In genomic region chr1:34478891-34479655, GRCm38 (mm10) we compare ENCODE assay signal across 14 mouse cellular contexts. TPM values are rescaled to one million over a fixed set of nuclear protein-coding genes. Genes with fewer than 3 reads are reported as not detected.
DNase-seq lines count a peak whose midpoint lies in the region; ATAC-seq and TF ChIP-seq lines count a peak whose summit lies in the region.
"Had no signal": no experiment of that assay in that cellular context is flagged by ENCODE, and none has a peak within 500 bp of the region (broad histone marks: within the 10 kb centered on the region; RNA-seq: fewer than 3 reads in every experiment).

No protein-coding gene starts in this region.

- ATAC-seq in heart, embryonic 15.5 days (replicated peaks; ENCODE audit: insufficient number of reproducible peaks, insufficient read depth, low FRiP score, low read depth), result peak; percentile 66
- ATAC-seq in limb, embryonic 13.5 days (ENCODE audit: low FRiP score, low read depth), result peak; percentile 83
- ATAC-seq in intestine, postnatal 0 days, result no peak
- ATAC-seq: forebrain, embryonic 14.5 days had no signal

- TF ChIP-seq POLR2A in thymus, adult 2 months (IDR thresholded peaks at IDR 0.05; ENCODE audit: control insufficient read depth, extremely low read depth, insufficient read depth, low read length, poor library complexity), result no peak

- peak overlapping the region; percentile 62 for H3K27ac ChIP-seq in heart, embryonic 15.5 days
- peak overlapping the region; percentile 62 for H3K27ac ChIP-seq in thymus, adult 2 months (ENCODE audit: control insufficient read depth, insufficient read depth, low read length)
- no peak overlapping the region for H3K27ac ChIP-seq in limb, embryonic 13.5 days
- no peak overlapping the region for H3K27ac ChIP-seq in intestine, postnatal 0 days (ENCODE audit: low read depth, low read length)
- H3K27ac ChIP-seq: hindbrain, embryonic 10.5 days had no signal

- H3K36me3 ChIP-seq in heart, embryonic 15.5 days, result no peaks in the 10 kb centered on the region
- no peaks in the 10 kb centered on the region for H3K36me3 ChIP-seq in thymus, adult 2 months (ENCODE audit: control insufficient read depth, insufficient read depth, low read length)
- no peaks in the 10 kb centered on the region for H3K36me3 ChIP-seq in limb, embryonic 13.5 days
- H3K36me3 ChIP-seq in splenic B cell, adult 2 months (ENCODE audit: control insufficient read depth, insufficient read depth, low read length, poor library complexity, severe bottlenecking), result 0 out of 2 replicates have a peak, but pooled peaks cover 1% of the 10 kb centered on the region
- no peaks in the 10 kb centered on the region for H3K36me3 ChIP-seq in intestine, postnatal 0 days (ENCODE audit: control insufficient read depth, insufficient read depth)
- H3K36me3 ChIP-seq: hindbrain, embryonic 10.5 days had no signal

- H3K27me3 ChIP-seq in heart, embryonic 15.5 days, result no peaks in the 10 kb centered on the region
- no peaks in the 10 kb centered on the region for H3K27me3 ChIP-seq in thymus, adult 2 months (ENCODE audit: control insufficient read depth, insufficient read depth, low read length)
- no peaks in the 10 kb centered on the region for H3K27me3 ChIP-seq in limb, embryonic 13.5 days
- no peaks in the 10 kb centered on the region for H3K27me3 ChIP-seq in splenic B cell, adult 2 months (ENCODE audit: control insufficient read depth, insufficient read depth, low read length, poor library complexity, severe bottlenecking)
- no peaks in the 10 kb centered on the region for H3K27me3 ChIP-seq in intestine, postnatal 0 days (replicated peaks; ENCODE audit: control insufficient read depth, insufficient read depth, low read length)

- TF ChIP-seq CTCF in thymus, adult 2 months (IDR thresholded peaks at IDR 0.05; ENCODE audit: borderline replicate concordance, control insufficient read depth, extremely low read depth, insufficient read depth, low read length, poor library complexity), result no peak
- no peak for TF ChIP-seq CTCF in intestine, postnatal 0 days (IDR thresholded peaks at IDR 0.05; ENCODE audit: low read depth)

- no peak overlapping the region for H3K4me3 ChIP-seq in heart, embryonic 15.5 days
- H3K4me3 ChIP-seq in thymus, adult 2 months (ENCODE audit: control insufficient read depth, insufficient read depth, low read length), result no peak overlapping the region
- no peak overlapping the region for H3K4me3 ChIP-seq in limb, embryonic 13.5 days
- H3K4me3 ChIP-seq in intestine, postnatal 0 days (ENCODE audit: low read depth, low read length), result no peak overlapping the region
- H3K4me3 ChIP-seq: hindbrain, embryonic 10.5 days had no signal

- 14% methylated on average over 11 of the region's 11 CpGs for WGBS in heart, embryonic 15.5 days
- WGBS in thymus, adult 2 months, result 24% methylated on average over 11 of the region's 11 CpGs
- 14% methylated on average over 11 of the region's 11 CpGs for WGBS in limb, embryonic 13.5 days
- 37% methylated on average over 11 of the region's 11 CpGs for WGBS in intestine, postnatal 0 days

- no peak overlapping the region for H3K9ac ChIP-seq in heart, embryonic 15.5 days
- no peak overlapping the region for H3K9ac ChIP-seq in limb, embryonic 13.5 days
- no peak overlapping the region for H3K9ac ChIP-seq in intestine, postnatal 0 days (ENCODE audit: low read depth, low read length)

- no peaks in the 10 kb centered on the region for H3K9me3 ChIP-seq in heart, embryonic 15.5 days (replicated peaks)
- no peaks in the 10 kb centered on the region for H3K9me3 ChIP-seq in limb, embryonic 13.5 days
- H3K9me3 ChIP-seq in intestine, postnatal 0 days (ENCODE audit: control insufficient read depth), result no peaks in the 10 kb centered on the region
- H3K9me3 ChIP-seq: hindbrain, embryonic 10.5 days had no signal

- peak overlapping the region; percentile 19 for H3K4me2 ChIP-seq in heart, embryonic 15.5 days
- peak overlapping the region; percentile 38; the same call in 1 of the 2 replicates for H3K4me2 ChIP-seq in limb, embryonic 13.5 days (replicated peaks)
- no peak overlapping the region for H3K4me2 ChIP-seq in intestine, postnatal 0 days (replicated peaks; ENCODE audit: low read depth)

- no peak for DNase-seq in heart, adult 11 months
- DNase-seq in thymus, adult 2 months, result no peak
- DNase-seq in thymus, adult 18-20 months, result no peak
- peak; percentile 69 for DNase-seq in splenic B cell, adult 2 months (ENCODE audit: low read depth, low spot score)
- DNase-seq in layer of hippocampus, postnatal 36 days, result no peak
- DNase-seq: kidney, postnatal 25 days; lung, postnatal 4 days; right cerebral cortex, postnatal 14 days had no signal

- H3K4me1 ChIP-seq in heart, embryonic 15.5 days (replicated peaks), result peaks cover 15% of the 10 kb centered on the region
- H3K4me1 ChIP-seq in thymus, adult 2 months (replicated peaks; ENCODE audit: control insufficient read depth, insufficient read depth, low read length), result peaks cover 24% of the 10 kb centered on the region
- peaks cover 22% of the 10 kb centered on the region for H3K4me1 ChIP-seq in limb, embryonic 13.5 days
- 0 out of 2 replicates have a peak, but pooled peaks cover 2% of the 10 kb centered on the region for H3K4me1 ChIP-seq in intestine, postnatal 0 days (replicated peaks; ENCODE audit: control insufficient read depth, insufficient read depth, low read length)
- H3K4me1 ChIP-seq: hindbrain, embryonic 10.5 days had no signal

RNA-seq across cellular contexts. Expression of gene Prss39, which starts 19.1 kb away (rescaled TPM):
- polyA plus RNA-seq in heart, embryonic 15.5 days (2015; fragmentation: Nextera tagmentation; extraction: Ambion mirVana), result not detected in 2 replicates
- polyA plus RNA-seq in thymus, adult 2 months (2012; rRNA removed), result 0.10 and 0.35 TPM in 2 replicates
- not detected in 2 replicates for polyA plus RNA-seq in limb, embryonic 13.5 days (2015; fragmentation: Nextera tagmentation; extraction: Ambion mirVana)
- not detected in 2 replicates for polyA plus RNA-seq in intestine, postnatal 0 days (2015; fragmentation: Nextera tagmentation; extraction: Ambion mirVana)
- not detected for total RNA-seq in layer of hippocampus, postnatal 36 days (2021)
- polyA plus RNA-seq: forebrain, embryonic 14.5 days; hindbrain, embryonic 10.5 days; neural tube, embryonic 11.5 days had no signal

RNA-seq across cellular contexts. Expression of gene Ptpn18, which starts 19.5 kb away (rescaled TPM):
- 12.0 and 17.9 TPM in 2 replicates for polyA plus RNA-seq in heart, embryonic 15.5 days (2015; fragmentation: Nextera tagmentation; extraction: Ambion mirVana)
- polyA plus RNA-seq in thymus, adult 2 months (2012; rRNA removed), result 705 and 801 TPM in 2 replicates
- 12.5 and 19.3 TPM in 2 replicates for polyA plus RNA-seq in limb, embryonic 13.5 days (2015; fragmentation: Nextera tagmentation; extraction: Ambion mirVana)
- 35.3 and 40.4 TPM in 2 replicates for polyA plus RNA-seq in intestine, postnatal 0 days (2015; fragmentation: Nextera tagmentation; extraction: Ambion mirVana)
- 1 to 10 TPM; 5.0 to 5.7 TPM for total RNA-seq in layer of hippocampus, postnatal 36 days (2021)

RNA-seq across cellular contexts. Expression of gene Imp4, which starts 39.4 kb away (rescaled TPM):
- 50.2 and 63.2 TPM in 2 replicates for polyA plus RNA-seq in heart, embryonic 15.5 days (2015; fragmentation: Nextera tagmentation; extraction: Ambion mirVana)
- polyA plus RNA-seq in thymus, adult 2 months (2012; rRNA removed), result 74.7 and 76.7 TPM in 2 replicates
- 74.9 and 81.3 TPM in 2 replicates for polyA plus RNA-seq in limb, embryonic 13.5 days (2015; fragmentation: Nextera tagmentation; extraction: Ambion mirVana)
- 47.5 and 50.5 TPM in 2 replicates for polyA plus RNA-seq in intestine, postnatal 0 days (2015; fragmentation: Nextera tagmentation; extraction: Ambion mirVana)
- total RNA-seq in layer of hippocampus, postnatal 36 days (2021), result 10 to 100 TPM; 32.8 to 36.6 TPM

RNA-seq across cellular contexts. Expression of gene Ccdc115, which starts 39.6 kb away (rescaled TPM):
- polyA plus RNA-seq in heart, embryonic 15.5 days (2015; fragmentation: Nextera tagmentation; extraction: Ambion mirVana), result 41.4 and 44.3 TPM in 2 replicates
- polyA plus RNA-seq in thymus, adult 2 months (2012; rRNA removed), result 29.6 and 35.1 TPM in 2 replicates
- 50.7 and 51.5 TPM in 2 replicates for polyA plus RNA-seq in limb, embryonic 13.5 days (2015; fragmentation: Nextera tagmentation; extraction: Ambion mirVana)
- polyA plus RNA-seq in intestine, postnatal 0 days (2015; fragmentation: Nextera tagmentation; extraction: Ambion mirVana), result 34.8 and 35.3 TPM in 2 replicates
- 10 to 100 TPM; 17.5 to 19.3 TPM for total RNA-seq in layer of hippocampus, postnatal 36 days (2021)

RNA-seq across cellular contexts. Expression of gene Cfc1, which starts 56.4 kb away (rescaled TPM):
- 0.18 TPM in 1 of 2 replicates, not detected in the other for polyA plus RNA-seq in heart, embryonic 15.5 days (2015; fragmentation: Nextera tagmentation; extraction: Ambion mirVana)
- 0.20 TPM in 1 of 2 replicates, not detected in the other for polyA plus RNA-seq in thymus, adult 2 months (2012; rRNA removed)
- polyA plus RNA-seq in limb, embryonic 13.5 days (2015; fragmentation: Nextera tagmentation; extraction: Ambion mirVana), result 0.19 and 0.24 TPM in 2 replicates
- polyA plus RNA-seq in intestine, postnatal 0 days (2015; fragmentation: Nextera tagmentation; extraction: Ambion mirVana), result not detected in 2 replicates
- total RNA-seq in layer of hippocampus, postnatal 36 days (2021), result not detected
- polyA plus RNA-seq: hindbrain, embryonic 10.5 days; neural tube, embryonic 11.5 days had no signal

Comparison
In these comparisons a context has a peak if more than half of its experiments do, and no peak if none do; other contexts are left out.
1. H3K27ac ChIP-seq: peak in heart, embryonic 15.5 days (single experiment) and thymus, adult 2 months (single experiment); none in limb, embryonic 13.5 days (single experiment) and intestine, postnatal 0 days (single experiment).
2. RNA of gene Ptpn18, which starts 19.5 kb away (polyA plus RNA-seq): 705 to 801 TPM in thymus, adult 2 months; 35.3 to 40.4 TPM in intestine, postnatal 0 days, 12.5 to 19.3 TPM in limb, embryonic 13.5 days and 12.0 to 17.9 TPM in heart, embryonic 15.5 days; every median in the first group is over 10 times any median in the second.